Mouse (Mus musculus) bone marrow macrophage, adult 2 months (primary cell): ENCODE results near the gene Ptpra.

ENCODE experiments used
- CTCF ChIP-seq: IDR thresholded peaks from 2 replicates; pipeline ENCODE4 v1.5.1; 2012; ENCODE audit warnings: low read depth, mild to moderate bottlenecking, low read length, moderate library complexity
- POLR2A ChIP-seq: IDR thresholded peaks from 2 replicates; pipeline ENCODE4 v1.6.1; 2012; ENCODE audit warnings: mild to moderate bottlenecking, low read depth, low read length, borderline replicate concordance

DNA sequence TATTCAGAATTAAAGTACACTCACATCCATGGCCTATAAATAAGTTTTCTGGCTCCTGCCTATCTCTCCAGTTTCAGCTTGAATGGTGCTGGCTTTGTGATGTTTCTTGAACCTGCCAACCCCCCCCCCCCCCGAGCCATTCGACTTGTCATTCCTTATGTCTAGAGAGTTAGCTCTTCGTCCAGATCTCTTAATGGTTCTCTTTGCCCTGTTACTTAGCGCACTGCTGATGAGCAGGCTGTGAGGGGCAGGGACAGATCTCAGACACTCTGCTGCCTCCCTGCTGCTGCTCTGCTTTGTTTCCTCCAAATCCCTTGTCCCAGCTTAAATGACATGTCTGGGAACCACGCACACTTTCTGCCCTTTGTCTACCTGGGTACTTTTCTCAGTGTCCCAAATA is 65.7 kb downstream of the Ptpra start:
- no peak for TF ChIP-seq POLR2A
- TF ChIP-seq CTCF: no peak
